Mouse (Mus musculus) limb, embryonic 14.5 days (tissue): ENCODE measurements around the gene Fam57b. TPM values are rescaled to one million over a fixed set of nuclear protein-coding genes. Genes with fewer than 3 reads are reported as not detected.
"Not testable (repeated sequence)": the region's sequence is repeated elsewhere in the genome, so short reads cannot be mapped to it uniquely, and the experiment has no call there.

Source experiments
- ATAC-seq: fragments of 200-750 bp; cut with Nextera tagmentation; 2 replicates; pipeline ENCODE4 v1.8.0; 2017; ENCODE audit warnings: low read depth, moderate number of reproducible peaks, moderate TSS enrichment; ENCODE audit not compliant: low FRiP score
- DNase-seq: peaks from one replicate; pipeline ENCODE4 v3.0.0-alpha.2; 2015; ENCODE audit warnings: low spot score
- H3K27ac ChIP-seq: fragments of 300-500 bp; sonication (generic); replicated peaks from 2 replicates; pipeline ENCODE4 v1.5.1; 2014; ENCODE audit warnings: low read depth, mild to moderate bottlenecking, low read length, moderate library complexity, mixed read lengths
- H3K27me3 ChIP-seq: fragments of 300-500 bp; sonication (generic); 2 replicates; pipeline ENCODE4 v1.6.1; 2014; ENCODE audit warnings: low read length, mixed read lengths; ENCODE audit not compliant: control insufficient read depth, insufficient read depth
- H3K36me3 ChIP-seq: fragments of 300-500 bp; sonication (generic); 2 replicates; pipeline ENCODE4 v1.6.1; 2014; ENCODE audit warnings: mild to moderate bottlenecking, low read length, moderate library complexity, mixed read lengths; ENCODE audit not compliant: control insufficient read depth, insufficient read depth
- H3K4me1 ChIP-seq: fragments of 300-500 bp; sonication (generic); 2 replicates; pipeline ENCODE4 v1.6.1; 2014; ENCODE audit warnings: antibody characterized with exemption, low read length, mixed read lengths; ENCODE audit not compliant: control insufficient read depth, insufficient read depth
- H3K4me2 ChIP-seq: fragments of 300-500 bp; sonication (generic); replicated peaks from 2 replicates; pipeline ENCODE4 v1.6.1; 2014; ENCODE audit warnings: low read depth, mild to moderate bottlenecking, low read length, moderate library complexity; ENCODE audit not compliant: severe bottlenecking
- H3K4me3 ChIP-seq: fragments of 300-500 bp; sonication (generic); replicated peaks from 2 replicates; pipeline ENCODE4 v1.5.1; 2014; ENCODE audit warnings: low read length
- H3K9ac ChIP-seq: fragments of 300-500 bp; sonication (generic); 2 replicates; pipeline ENCODE4 v1.6.1; 2014; ENCODE audit warnings: mild to moderate bottlenecking, low read depth, low read length, moderate library complexity; ENCODE audit not compliant: severe bottlenecking
- H3K9me3 ChIP-seq: fragments of 300-500 bp; sonication (generic); 2 replicates; pipeline ENCODE4 v1.6.1; 2016; ENCODE audit warnings: low read length; ENCODE audit not compliant: control insufficient read depth
- POLR2A ChIP-seq: fragments of 200-500 bp; IDR thresholded peaks from 2 replicates; pipeline ENCODE4 v1.8.0; 2012; ENCODE audit warnings: inconsistent platforms, mild to moderate bottlenecking, moderate library complexity, borderline replicate concordance; ENCODE audit not compliant: insufficient read depth, insufficient read length; ENCODE audit errors: extremely low read depth
- WGBS: fragments of 180-500 bp; shearing (Covaris S2); extraction: QIAGEN DNeasy Blood & Tissue Kit; methylation state at CpG from one replicate; pipeline ENCODE4 v1.1.7; 2014; 5-methylcytosine and 5-hydroxymethylcytosine counted together
- polyA plus RNA-seq, 2 experiments: library from polyadenylated mRNA; depleted of rRNA in 1 of 2; stranded (reverse) in 1 of 2; unstranded in 1 of 2; fragments of >200 nt; fragmentation: Nextera tagmentation in 1 of 2; extraction: Ambion mirVana in 1 of 2; gene quantifications; 2 replicates each; pipeline versions ENCODE4 v1.2.1 to v1.2.3; 2012 to 2014

Gene Fam57b
- polyA plus RNA-seq, 2 experiments = 0.21 to 1.6 TPM

DNA sequence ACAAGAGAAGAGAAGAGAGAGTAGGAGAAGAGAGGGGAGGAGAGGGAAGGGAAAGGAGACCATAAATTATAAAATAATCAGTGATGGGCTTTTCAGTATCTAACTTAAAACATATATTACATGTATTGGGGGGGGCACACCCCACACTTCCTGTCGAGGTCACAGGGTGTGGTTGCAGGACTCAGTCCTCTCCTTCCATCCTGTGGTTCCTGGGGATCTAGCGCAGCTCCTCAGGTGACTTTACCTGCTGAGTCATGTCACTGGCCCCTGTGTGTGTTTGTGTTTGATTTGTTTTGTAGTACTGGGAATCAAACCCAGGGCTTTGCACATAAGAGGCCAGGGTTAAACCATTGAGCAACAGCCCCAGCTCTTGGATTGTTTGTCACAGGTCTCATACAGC is 23.0 kb upstream of the Fam57b start:
- no peak overlapping the region for H3K27ac ChIP-seq
- no peak overlapping the region for H3K9ac ChIP-seq
- ATAC-seq (no peak), DNase-seq (no peak)
- peaks cover 20% of the 10 kb centered on the region for H3K4me1 ChIP-seq
- 60% methylated on average over 2 of the region's 2 CpGs for WGBS
- H3K27me3 ChIP-seq = no peaks in the 10 kb centered on the region
- H3K4me2 ChIP-seq = no peak overlapping the region
- no peak for TF ChIP-seq POLR2A
- no peak overlapping the region for H3K4me3 ChIP-seq
- H3K9me3 ChIP-seq = no peaks in the 10 kb centered on the region
- peaks cover 18% of the 10 kb centered on the region for H3K36me3 ChIP-seq

DNA sequence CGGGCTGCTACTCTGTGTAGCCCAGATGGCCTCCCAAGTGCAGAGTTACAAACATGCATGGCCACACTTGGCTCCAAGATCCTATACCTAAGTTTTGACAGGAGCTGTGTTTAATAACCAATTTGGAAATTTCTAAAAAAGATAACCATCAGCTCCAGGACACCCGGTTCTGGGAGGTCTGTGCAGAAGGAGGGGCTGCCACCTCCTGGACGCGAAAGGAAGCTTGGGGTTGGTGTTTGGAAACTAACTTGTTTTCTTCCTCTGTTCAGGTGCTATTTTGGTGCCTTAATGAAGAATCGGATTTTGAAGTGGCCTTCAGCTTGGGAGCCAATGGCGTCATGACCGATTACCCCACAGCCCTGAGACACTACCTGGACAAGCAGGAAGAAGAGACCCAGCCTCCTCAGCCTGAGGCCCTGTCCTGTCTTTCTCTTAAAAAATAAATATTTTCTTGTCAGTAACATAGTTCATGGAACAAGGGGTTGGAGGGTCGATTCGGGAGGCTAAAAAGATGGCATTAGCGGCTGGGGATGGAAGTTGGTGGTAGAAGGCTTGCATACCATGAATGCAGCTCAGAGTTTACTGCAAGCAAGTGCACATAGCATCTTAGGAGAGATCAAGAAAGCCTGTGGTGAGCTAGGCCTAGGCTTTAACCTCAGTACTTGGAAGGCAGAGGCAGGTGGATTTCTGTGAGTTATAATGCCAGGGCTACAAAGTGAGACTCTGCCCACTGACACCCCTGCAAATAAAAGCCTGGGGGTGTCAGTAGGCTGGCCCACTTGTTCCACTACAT is 22.1 kb upstream of the Fam57b start:
- H3K4me2 ChIP-seq = peak overlapping the region; percentile 95; the same call in 1 of the 2 replicates
- H3K27ac ChIP-seq = no peak overlapping the region
- no peak for TF ChIP-seq POLR2A
- H3K27me3 ChIP-seq = no peaks in the 10 kb centered on the region
- peaks cover 10% of the 10 kb centered on the region for H3K36me3 ChIP-seq
- DNase-seq = no peak
- H3K9ac ChIP-seq = no peak overlapping the region
- peaks cover 29% of the 10 kb centered on the region for H3K4me1 ChIP-seq
- 81% methylated on average over 10 of the region's 10 CpGs for WGBS
- ATAC-seq = no peak
- no peaks in the 10 kb centered on the region for H3K9me3 ChIP-seq
- H3K4me3 ChIP-seq = no peak overlapping the region

DNA sequence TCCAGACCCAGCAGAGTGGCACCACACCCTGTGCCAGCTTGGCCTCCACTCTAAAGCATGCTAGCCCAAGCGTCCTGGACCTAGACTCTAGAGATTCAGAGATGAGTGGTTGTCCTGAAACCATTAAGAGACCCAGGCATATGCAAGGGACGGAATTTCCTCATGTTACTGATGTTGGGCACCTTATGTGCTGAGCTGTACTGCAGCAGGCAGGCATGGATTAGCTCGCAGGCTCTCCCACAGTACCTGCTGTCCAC is 21.6 kb upstream of the Fam57b start:
- H3K9ac ChIP-seq = no peak overlapping the region
- ATAC-seq (no peak), DNase-seq (no peak)
- no peak for TF ChIP-seq POLR2A
- H3K27me3 ChIP-seq = no peaks in the 10 kb centered on the region
- H3K36me3 ChIP-seq = peaks cover 10% of the 10 kb centered on the region
- H3K27ac ChIP-seq = peak overlapping the region; percentile 81; the same call in 1 of the 2 replicates
- H3K9me3 ChIP-seq = no peaks in the 10 kb centered on the region
- no peak overlapping the region for H3K4me3 ChIP-seq
- H3K4me2 ChIP-seq = peak overlapping the region; percentile 95
- WGBS = 51% methylated on average over 3 of the region's 3 CpGs
- H3K4me1 ChIP-seq = peaks cover 31% of the 10 kb centered on the region

DNA sequence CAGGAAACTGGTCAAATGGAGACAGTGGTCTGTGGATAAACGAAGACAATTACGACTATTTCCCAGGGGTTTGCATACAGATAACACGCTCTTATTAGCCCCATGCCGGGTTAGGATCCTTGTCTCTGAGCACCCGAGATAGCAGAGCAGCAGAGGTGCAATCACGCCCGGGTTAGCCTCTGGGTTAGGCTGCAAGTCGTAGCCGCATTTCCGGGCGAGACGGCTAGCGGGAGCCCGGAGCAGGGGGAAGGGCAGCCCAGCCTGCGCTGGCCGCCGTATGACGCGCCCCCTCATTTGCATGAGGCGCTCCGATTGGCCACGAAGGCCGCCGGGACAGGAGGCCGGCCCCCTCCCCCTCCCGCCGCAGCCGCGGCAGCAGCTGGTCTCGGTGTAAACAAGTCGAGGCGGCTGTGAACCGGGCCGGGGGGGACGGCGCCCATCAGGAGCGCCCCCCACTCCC is 20.8 kb upstream of the Fam57b start, which contains the start of gene Ypel3:
TSS of gene Ypel3 (plus strand) at position 358 of the 460 bp plus-strand sequence.
- peak; percentile 94 for ATAC-seq
- H3K4me3 ChIP-seq = peak within 1 kb of the TSS; percentile 62
- H3K27ac ChIP-seq = peak within 1 kb of the TSS; percentile 81
- peak within 1 kb of the TSS; percentile 95 for H3K4me2 ChIP-seq
- peaks cover 38% of the 10 kb centered on the region for H3K4me1 ChIP-seq
- peak within 1 kb of the TSS; percentile 77 for H3K9ac ChIP-seq
- H3K9me3 ChIP-seq = no peaks in the 10 kb centered on the region
- H3K27me3 ChIP-seq = no peaks in the 10 kb centered on the region
- 0% methylated on average over 27 of the region's 37 CpGs for WGBS
- TF ChIP-seq POLR2A = peak; percentile 83; the same call in 1 of the 2 replicates
- peaks cover 7% of the 10 kb centered on the region for H3K36me3 ChIP-seq
- DNase-seq = peak; percentile 87

DNA sequence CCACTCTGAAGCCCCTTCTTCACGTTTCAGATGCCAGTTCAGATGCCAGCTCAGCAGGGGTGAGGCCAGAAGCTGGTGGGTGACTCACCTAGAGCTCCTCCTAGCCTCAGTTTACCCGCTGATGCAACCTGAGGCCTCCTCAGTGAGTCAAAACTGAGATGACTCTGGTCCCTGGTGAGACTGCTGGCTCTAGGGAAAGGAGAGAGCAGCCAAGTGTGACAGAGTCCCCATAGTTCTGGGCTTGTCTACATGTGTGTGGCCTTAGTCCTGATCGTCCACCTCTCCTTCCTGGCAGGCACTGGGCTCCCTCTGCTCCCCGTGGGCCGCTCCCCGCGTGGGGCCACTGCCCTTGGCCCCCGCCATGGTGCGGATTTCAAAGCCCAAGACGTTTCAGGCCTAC is 20.0 kb upstream of the Fam57b start:
- Histone ChIP-seq H3K36me3 (peaks cover 7% of the 10 kb centered on the region; the same call in 1 of the 2 replicates), H3K4me1 (peaks cover 39% of the 10 kb centered on the region), H3K4me3 (peak overlapping the region; percentile 62), H3K27ac (peak overlapping the region; percentile 81; the same call in 1 of the 2 replicates), H3K4me2 (peak overlapping the region; percentile 95), H3K27me3 (no peaks in the 10 kb centered on the region), H3K9me3 (no peaks in the 10 kb centered on the region), H3K9ac (peak overlapping the region; percentile 77)
- TF ChIP-seq POLR2A = no peak
- no peak for ATAC-seq
- no peak for DNase-seq
- 59% methylated on average over 10 of the region's 10 CpGs for WGBS

DNA sequence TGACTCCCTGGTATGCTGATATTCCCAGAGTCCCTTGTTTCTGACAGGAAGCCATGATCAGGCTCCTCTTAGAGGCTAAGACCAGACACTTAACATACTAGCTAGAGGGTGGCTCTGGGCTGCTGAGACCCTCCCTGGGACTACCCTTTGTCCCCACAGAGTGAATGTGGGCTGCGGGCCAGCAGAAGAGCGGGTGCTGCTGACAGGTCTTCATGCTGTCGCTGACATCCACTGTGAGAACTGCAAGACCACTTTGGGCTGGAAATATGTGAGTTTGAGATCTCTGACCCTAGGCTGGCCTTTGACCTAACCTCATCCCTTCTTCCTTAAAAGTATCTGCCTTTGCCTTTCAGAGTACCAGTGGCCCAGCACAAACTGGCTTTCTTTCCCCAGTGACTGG is 19.3 kb upstream of the Fam57b start:
- peaks cover 7% of the 10 kb centered on the region; the same call in 1 of the 2 replicates for H3K36me3 ChIP-seq
- ATAC-seq (no peak), DNase-seq (no peak)
- H3K27ac ChIP-seq = no peak overlapping the region
- no peak overlapping the region for H3K9ac ChIP-seq
- H3K27me3 ChIP-seq = no peaks in the 10 kb centered on the region
- H3K4me3 ChIP-seq = no peak overlapping the region
- H3K4me1 ChIP-seq = peaks cover 39% of the 10 kb centered on the region
- no peak overlapping the region for H3K4me2 ChIP-seq
- WGBS = 96% methylated on average over 3 of the region's 3 CpGs
- TF ChIP-seq POLR2A = no peak
- no peaks in the 10 kb centered on the region for H3K9me3 ChIP-seq

DNA sequence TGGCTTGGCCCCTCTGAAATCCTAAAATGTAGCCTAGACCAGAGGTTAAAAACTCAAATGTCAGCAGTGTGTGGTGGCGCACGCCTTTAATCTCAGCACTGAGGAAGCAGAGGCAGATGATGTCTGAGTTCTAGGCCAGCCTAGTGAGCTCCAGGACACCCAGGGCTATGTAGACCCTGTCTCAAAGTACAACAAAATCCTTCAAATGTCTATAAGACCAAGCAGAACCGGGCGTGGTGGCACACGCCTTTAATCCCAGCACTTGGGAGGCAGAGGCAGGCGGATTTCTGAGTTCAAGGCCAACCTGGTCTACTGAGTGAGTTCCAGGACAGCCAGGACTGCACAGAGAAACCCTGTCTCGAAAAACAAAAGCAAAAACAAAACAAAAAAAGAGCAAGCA is 18.4 kb upstream of the Fam57b start:
- not testable (repeated sequence) for DNase-seq, ATAC-seq, H3K27me3 ChIP-seq, H3K9ac ChIP-seq, H3K27ac ChIP-seq, H3K9me3 ChIP-seq, H3K4me3 ChIP-seq, H3K4me2 ChIP-seq
- 90% methylated on average over 7 of the region's 7 CpGs for WGBS
- H3K4me1 ChIP-seq = peaks cover 39% of the 10 kb centered on the region
- peaks cover 11% of the 10 kb centered on the region for H3K36me3 ChIP-seq
